Mouse (Mus musculus): ENCODE measurements around the gene Tcl1b1.

DNA sequence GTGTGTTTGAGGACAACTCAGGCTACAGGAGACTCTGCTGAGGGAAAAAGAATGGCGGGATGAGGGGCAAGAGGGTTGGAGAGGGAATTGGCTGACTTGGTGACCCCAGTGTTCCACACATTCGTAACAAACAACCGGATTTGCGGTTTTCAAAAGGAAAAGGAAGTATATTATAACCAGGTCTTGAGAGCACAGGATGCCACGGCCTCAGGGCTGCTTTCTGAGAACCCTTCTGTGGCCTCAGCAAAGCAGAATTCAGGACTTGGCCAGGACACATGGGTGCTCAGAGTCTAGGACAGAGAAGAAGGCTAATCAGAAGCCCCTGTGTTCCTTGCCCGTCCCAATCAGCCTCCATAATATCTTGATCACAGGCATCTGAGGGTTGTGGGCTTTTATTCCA, 648 bp upstream of the Tcl1b1 start:
- no peak for TF ChIP-seq POLR2A (IDR thresholded peaks at IDR 0.05; ENCODE audit: borderline replicate concordance, insufficient read depth, low read length)
- no peak for TF ChIP-seq CTCF (IDR thresholded peaks at IDR 0.05; ENCODE audit: borderline replicate concordance, insufficient read depth, low read depth, low read length)
